Mouse (Mus musculus): ENCODE results near the gene Cnot6.

DNA sequence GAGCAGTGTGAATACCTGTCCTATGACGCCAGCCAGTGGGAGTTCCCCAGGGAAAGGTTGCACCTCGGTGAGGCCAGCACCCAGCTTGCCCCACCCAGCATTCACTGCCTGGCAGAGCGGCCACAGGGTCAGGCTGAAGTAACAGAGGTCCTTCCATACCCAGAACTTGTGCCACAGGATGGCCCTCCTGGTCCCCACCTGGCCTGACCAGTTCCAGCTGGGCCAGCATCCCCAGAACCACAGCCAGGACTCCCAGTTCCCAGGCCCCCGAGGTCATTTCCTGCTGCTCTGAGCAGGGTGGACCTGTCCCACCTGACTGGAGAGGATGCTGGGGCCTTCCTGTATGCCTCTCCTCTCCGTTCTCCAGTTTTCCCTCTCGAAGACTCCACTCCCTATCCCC is 76.9 kb downstream of the Cnot6 start:
- TF ChIP-seq CTCF (IDR thresholded peaks at IDR 0.05; ENCODE audit: borderline replicate concordance, extremely low read depth, insufficient read depth, insufficient read length) (no peak), POLR2A (IDR thresholded peaks at IDR 0.05; ENCODE audit: borderline replicate concordance, extremely low read depth, insufficient read depth, insufficient read length, poor library complexity, severe bottlenecking) (no peak)
